Mouse (Mus musculus): ENCODE results near the gene Mapk14.

GRCm38 (mm10) chr17:28725783-28726182 is 34.7 kb downstream of the Mapk14 start, which contains the start of gene AC170998.1:
- TF ChIP-seq ZC3H11A (IDR thresholded peaks at IDR 0.05; ENCODE audit: low read depth, low read length) (no peak), POLR2A (IDR thresholded peaks at IDR 0.05; ENCODE audit: low read depth, low read length) (no peak), BHLHE40 (IDR thresholded peaks at IDR 0.05; ENCODE audit: low read depth, low read length) (no peak), CTCF (conservative IDR thresholded peaks at IDR 0.05 in 1 of 2, IDR thresholded peaks at IDR 0.05 in 1 of 2; ENCODE audit: low read depth in 2 of 2, low read length in 2 of 2) (no peak), MXI1 (IDR thresholded peaks at IDR 0.05; ENCODE audit: low read depth, low read length) (no peak), USF1 (IDR thresholded peaks at IDR 0.05; ENCODE audit: low read depth, low read length) (no peak), NELFE (IDR thresholded peaks at IDR 0.05; ENCODE audit: low read depth, low read length) (no peak), MYC (IDR thresholded peaks at IDR 0.05; ENCODE audit: low read depth, low read length) (no peak)

Measured in CH12.LX (cell line).